Mouse (Mus musculus) G1E (cell line): ENCODE results near the gene Mrpl48.

Source experiments
- CTCF ChIP-seq: IDR thresholded peaks from 2 replicates; pipeline ENCODE4 v1.5.1; 2012; ENCODE audit warnings: low read depth, low read length, inconsistent platforms, mixed read lengths
- GATA1 ChIP-seq: IDR thresholded peaks from 2 replicates; pipeline ENCODE4 v1.6.1; 2012; ENCODE audit warnings: borderline replicate concordance, low read length, inconsistent platforms, mixed read lengths

GRCm38 (mm10) chr7:100554939-100555338 lies 53.2 kb downstream of the Mrpl48 start:
- TF ChIP-seq CTCF (no peak), GATA1 (no peak)
